Mouse (Mus musculus): ENCODE results near the gene Cyp4f18. TPM values are rescaled to one million over a fixed set of nuclear protein-coding genes. Genes with fewer than 3 reads are reported as not detected.

The Cyp4f18 gene
- polyA plus RNA-seq, 1 experiment: 8.4 TPM

DNA sequence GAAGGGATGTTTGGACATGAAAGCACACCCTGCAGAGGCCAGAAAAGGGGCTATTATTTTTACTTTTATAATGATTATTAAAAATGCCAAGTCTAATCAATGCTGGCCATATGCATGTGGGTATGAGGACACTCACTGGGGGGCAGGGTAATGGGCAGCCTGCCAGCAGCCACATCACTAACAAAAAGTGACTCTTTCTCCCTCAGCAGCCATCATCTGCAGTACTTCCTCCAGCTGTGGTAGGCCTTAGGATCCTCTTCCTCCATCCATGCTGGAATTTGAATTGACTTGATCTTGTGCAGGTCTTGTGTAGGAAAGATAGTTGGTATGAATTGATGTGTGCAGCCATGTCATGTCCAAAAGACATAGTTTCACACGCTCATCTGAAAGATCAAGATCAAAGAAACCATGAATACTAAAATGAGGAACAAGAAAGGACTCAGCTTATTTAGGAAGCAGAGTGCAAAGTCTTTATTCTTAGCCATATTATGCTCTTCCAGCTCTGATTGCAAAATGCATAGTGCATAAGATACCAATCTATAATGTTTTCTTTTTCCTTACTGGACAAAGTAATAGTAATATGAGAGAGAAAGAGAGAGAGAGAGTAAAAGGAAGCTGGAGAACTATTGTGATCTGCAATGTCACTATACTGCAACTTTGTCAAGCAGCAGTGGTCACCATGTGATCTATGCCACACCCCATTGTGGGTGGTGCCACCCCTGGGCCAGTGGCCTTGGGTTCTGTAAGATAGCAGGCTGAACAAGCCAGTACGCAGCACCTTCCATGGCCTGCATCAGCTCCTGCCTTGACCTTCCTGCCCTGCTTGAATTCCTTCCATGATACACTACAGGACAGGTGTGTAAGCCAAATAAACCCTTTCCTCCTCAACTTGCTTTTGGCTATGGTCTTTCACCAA lies 68.9 kb downstream of the Cyp4f18 start:
- no peak for DNase-seq (ENCODE audit: low read depth, low spot score)
- 63% methylated on average over 2 of the region's 2 CpGs for WGBS

Other genes with a start within 250 kb of the Cyp4f18 start
- 0.38 and 0.41 TPM in 2 replicates for gene Zfp709, start 127.6 kb downstream of the Cyp4f18 start, polyA plus RNA-seq (2012; rRNA removed)
- gene Zfp882, start 101.0 kb downstream of the Cyp4f18 start, polyA plus RNA-seq (2012; rRNA removed): 0.17 and 0.33 TPM in 2 replicates
- gene Zfp617, start 101.0 kb downstream of the Cyp4f18 start, polyA plus RNA-seq (2012; rRNA removed): 3.0 and 4.6 TPM in 2 replicates
- gene Zfp961, start 58.6 kb downstream of the Cyp4f18 start, polyA plus RNA-seq (2012; rRNA removed): 4.1 and 5.3 TPM in 2 replicates
- not detected in 2 replicates for gene Olfr372, start 31.6 kb upstream of the Cyp4f18 start, polyA plus RNA-seq (2012; rRNA removed)
- gene Olfr373, start 73.6 kb upstream of the Cyp4f18 start, polyA plus RNA-seq (2012; rRNA removed): not detected in 2 replicates
- gene Olfr374, start 97.4 kb upstream of the Cyp4f18 start, polyA plus RNA-seq (2012; rRNA removed): not detected in 2 replicates
- 43.5 and 47.4 TPM in 2 replicates for gene Tpm4, start 125.3 kb upstream of the Cyp4f18 start, polyA plus RNA-seq (2012; rRNA removed)
- 79.7 and 144 TPM in 2 replicates for gene Rab8a, start 151.6 kb upstream of the Cyp4f18 start, polyA plus RNA-seq (2012; rRNA removed)
- 4.0 and 6.3 TPM in 2 replicates for gene Hsh2d, start 180.0 kb upstream of the Cyp4f18 start, polyA plus RNA-seq (2012; rRNA removed)
- gene Cib3, start 203.2 kb upstream of the Cyp4f18 start, polyA plus RNA-seq (2012; rRNA removed): not detected in 2 replicates
- gene Gm11034, start 204.0 kb upstream of the Cyp4f18 start, polyA plus RNA-seq (2012; rRNA removed): not detected in 2 replicates
- 53.3 and 55.0 TPM in 2 replicates for gene Fam32a, start 210.1 kb upstream of the Cyp4f18 start, polyA plus RNA-seq (2012; rRNA removed)
- gene Ap1m1, start 230.4 kb upstream of the Cyp4f18 start, polyA plus RNA-seq (2012; rRNA removed): 39.4 and 51.4 TPM in 2 replicates

Measured in large intestine, adult 2 months (tissue).